Mouse (Mus musculus): ENCODE data around the gene Ksr1. TPM values are rescaled to one million over a fixed set of nuclear protein-coding genes. Genes with fewer than 3 reads are reported as not detected.

The Ksr1 gene
- total and polyA plus RNA-seq, 3 experiments, result 22.5 to 73.1 (median 61.2) TPM

DNA sequence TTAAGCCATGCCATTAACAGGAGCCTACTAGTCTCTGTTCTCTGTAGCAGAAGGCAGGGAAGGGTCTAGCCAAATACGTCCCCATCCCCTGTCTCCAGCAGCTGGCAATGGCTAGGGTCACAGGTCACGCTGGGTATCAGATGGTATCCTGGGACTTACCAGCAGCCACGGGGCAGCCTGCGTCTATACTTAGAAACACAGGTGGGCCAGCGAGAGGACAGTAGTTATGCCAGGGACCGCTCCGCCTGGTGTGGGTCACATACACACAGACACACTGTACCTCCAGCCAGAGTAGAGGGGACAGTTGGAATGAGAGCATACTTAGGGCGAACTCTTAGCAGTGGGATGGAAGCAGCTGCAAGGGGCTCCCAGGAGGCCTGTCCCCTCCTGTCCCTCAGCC, 91.0 kb downstream of the Ksr1 start:
- peaks cover 48 to 80% of the 10 kb centered on the region in 2 experiments for H3K4me1 ChIP-seq (ENCODE audit: control insufficient read depth in 1 of 2, insufficient read depth in 2 of 2)
- peak overlapping the region in 1 of 3 experiments; percentile 2 for H3K4me3 ChIP-seq (replicated peaks in 1 of 3; ENCODE audit: low read depth in 2 of 3, low read length in 2 of 3, poor library complexity in 1 of 3)
- H3K9me3 ChIP-seq (replicated peaks; ENCODE audit: low read length), result peaks cover 3% of the 10 kb centered on the region
- no peaks in the 10 kb centered on the region for H3K27me3 ChIP-seq (replicated peaks)
- H3K4me2 ChIP-seq (ENCODE audit: insufficient read depth, low read depth, poor library complexity, severe bottlenecking), result no peak overlapping the region
- TF ChIP-seq RCOR1 (conservative IDR thresholded peaks at IDR 0.05; ENCODE audit: low read depth, low read length), result no peak
- peak; percentile 68; the same call in 1 of the 2 replicates for TF ChIP-seq MEF2A (IDR thresholded peaks at IDR 0.05; ENCODE audit: borderline replicate concordance, low read depth, low read length)
- no peak for TF ChIP-seq MAX (IDR thresholded peaks at IDR 0.05; ENCODE audit: low read length)
- TF ChIP-seq JUN (IDR thresholded peaks at IDR 0.05; ENCODE audit: insufficient read depth, low read depth, low read length), result no peak
- TF ChIP-seq MAZ (IDR thresholded peaks at IDR 0.05; ENCODE audit: low read depth, low read length), result no peak
- no peak for TF ChIP-seq BHLHE40 (IDR thresholded peaks at IDR 0.05; ENCODE audit: low read depth, low read length)
- peak; percentile 34; the same call in 1 of the 2 replicates for TF ChIP-seq TCF12 (IDR thresholded peaks at IDR 0.05; ENCODE audit: low read depth, low read length)
- dilution Hi-C loops (cut with MboI; ENCODE audit: extremely low pct_ligation_motif_present, extremely low pct_unique_long_range_greater_than_20kb, low sequenced_read_pairs) (no loop called here), in situ Hi-C loops (cut with MboI; ENCODE audit: low pct_ligation_motif_present, low pct_unique_long_range_greater_than_20kb, low sequenced_read_pairs) (no loop called here)
- peaks cover 54% of the 10 kb centered on the region for H3K79me2 ChIP-seq (replicated peaks; ENCODE audit: control insufficient read depth, extremely low read depth, insufficient read depth, poor library complexity, severe bottlenecking)
- no peak overlapping the region for H3K9ac ChIP-seq (ENCODE audit: insufficient read depth, low read depth)
- no peak for DNase-seq (ENCODE audit: extremely low read depth)
- H3K36me3 ChIP-seq (replicated peaks in 1 of 2; ENCODE audit: control insufficient read depth in 1 of 2, insufficient read depth in 1 of 2, low read length in 1 of 2), result peaks cover 38 to 81% of the 10 kb centered on the region in 2 experiments
- peak overlapping the region; percentile 20; the same call in 1 of the 2 replicates for H3K27ac ChIP-seq (ENCODE audit: insufficient read depth, low read depth)

DNA sequence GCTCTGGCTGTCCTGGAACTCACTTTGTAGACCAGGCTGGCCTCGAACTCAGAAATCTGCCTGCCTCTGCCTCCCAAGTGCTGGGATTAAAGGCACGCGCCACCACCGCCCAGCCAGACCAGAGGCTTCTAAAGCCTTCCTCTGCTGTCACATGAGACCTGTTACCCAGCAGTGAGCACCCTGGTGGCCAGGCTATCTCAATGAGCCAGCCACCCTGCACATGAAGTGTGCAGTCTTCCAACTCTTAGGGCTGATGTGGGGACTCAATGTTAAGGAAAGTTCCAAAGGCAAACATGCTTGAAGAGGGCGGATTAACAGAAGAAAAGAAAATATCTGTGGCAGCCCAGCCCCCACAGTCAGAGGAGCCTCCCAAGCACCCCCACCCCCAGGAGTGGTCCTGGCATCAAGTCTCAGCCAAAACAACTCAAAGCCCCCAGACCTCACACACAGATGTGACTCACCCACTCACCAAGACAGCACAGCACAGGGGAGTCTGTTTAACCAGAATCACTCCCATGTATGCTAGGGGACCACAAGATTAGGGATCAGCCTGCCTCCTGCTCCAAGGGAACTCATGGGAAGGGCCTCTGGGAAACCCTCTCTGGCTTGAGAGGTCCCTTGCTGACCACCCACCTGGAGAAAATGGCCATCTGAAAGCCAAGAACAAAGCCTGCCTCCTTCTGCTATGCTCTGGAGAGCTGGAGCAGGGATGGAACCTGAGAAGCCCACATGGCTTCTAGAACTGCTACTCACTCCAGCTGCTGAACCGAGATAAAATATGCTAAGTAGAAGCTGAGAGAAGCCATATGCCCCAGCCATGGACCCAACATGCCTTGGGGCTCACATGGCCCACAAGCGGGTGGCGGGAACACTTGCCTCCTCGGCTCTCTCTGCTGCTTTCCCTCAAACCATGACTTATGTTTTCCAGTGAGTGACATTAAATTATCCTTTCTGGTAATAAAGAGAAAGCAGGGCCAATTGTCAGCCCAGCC, 91.8 kb downstream of the Ksr1 start:
- Histone ChIP-seq H3K9ac (ENCODE audit: insufficient read depth, low read depth) (no peak overlapping the region), H3K4me1 (ENCODE audit: control insufficient read depth in 1 of 2, insufficient read depth in 2 of 2) (peaks cover 42 to 73% of the 10 kb centered on the region in 2 experiments), H3K4me2 (ENCODE audit: insufficient read depth, low read depth, poor library complexity, severe bottlenecking) (no peak overlapping the region), H3K27me3 (replicated peaks) (no peaks in the 10 kb centered on the region), H3K4me3 (replicated peaks in 1 of 3; ENCODE audit: low read depth in 2 of 3, low read length in 2 of 3, poor library complexity in 1 of 3) (no peak overlapping the region), H3K27ac (ENCODE audit: insufficient read depth, low read depth) (no peak overlapping the region), H3K36me3 (replicated peaks in 1 of 2; ENCODE audit: control insufficient read depth in 1 of 2, insufficient read depth in 1 of 2, low read length in 1 of 2) (peaks cover 42 to 83% of the 10 kb centered on the region in 2 experiments), H3K9me3 (replicated peaks; ENCODE audit: low read length) (peaks cover 8% of the 10 kb centered on the region), H3K79me2 (replicated peaks; ENCODE audit: control insufficient read depth, extremely low read depth, insufficient read depth, poor library complexity, severe bottlenecking) (peaks cover 54% of the 10 kb centered on the region)
- dilution Hi-C loops (cut with MboI; ENCODE audit: extremely low pct_ligation_motif_present, extremely low pct_unique_long_range_greater_than_20kb, low sequenced_read_pairs) (no loop called here), in situ Hi-C loops (cut with MboI; ENCODE audit: low pct_ligation_motif_present, low pct_unique_long_range_greater_than_20kb, low sequenced_read_pairs) (no loop called here)
- no peak for TF ChIP-seq RAD21 (IDR thresholded peaks at IDR 0.05; ENCODE audit: low read depth, low read length)
- TF ChIP-seq IRF4 (IDR thresholded peaks at IDR 0.05; ENCODE audit: low read depth, low read length), result no peak
- TF ChIP-seq SIN3A (IDR thresholded peaks at IDR 0.05; ENCODE audit: low read length), result no peak
- TF ChIP-seq NRF1 (IDR thresholded peaks at IDR 0.05; ENCODE audit: low read depth, low read length), result no peak
- no peak for TF ChIP-seq SMC3 (IDR thresholded peaks at IDR 0.05; ENCODE audit: low read depth, low read length)
- peak; percentile 82 for TF ChIP-seq MAX (IDR thresholded peaks at IDR 0.05; ENCODE audit: low read length)
- no peak for TF ChIP-seq MAZ (IDR thresholded peaks at IDR 0.05; ENCODE audit: low read depth, low read length)
- TF ChIP-seq MXI1 (IDR thresholded peaks at IDR 0.05; ENCODE audit: low read depth, low read length), result no peak
- no peak for TF ChIP-seq CHD1 (IDR thresholded peaks at IDR 0.05; ENCODE audit: low read depth, low read length)
- TF ChIP-seq MYC (IDR thresholded peaks at IDR 0.05; ENCODE audit: low read depth, low read length), result peak; percentile 49; the same call in 1 of the 2 replicates
- no peak for TF ChIP-seq TBP (conservative IDR thresholded peaks at IDR 0.05; ENCODE audit: low read depth, low read length)
- no peak for TF ChIP-seq BHLHE40 (IDR thresholded peaks at IDR 0.05; ENCODE audit: low read depth, low read length)
- 0 out of 2 replicates have a peak, but pooled peaks have one; percentile 15 for TF ChIP-seq CHD2 (IDR thresholded peaks at IDR 0.05; ENCODE audit: low read length)
- TF ChIP-seq KAT2A (IDR thresholded peaks at IDR 0.05; ENCODE audit: insufficient replicate concordance, low read length), result no peak
- TF ChIP-seq HCFC1 (IDR thresholded peaks at IDR 0.05; ENCODE audit: low read depth, low read length), result 0 out of 2 replicates have a peak, but pooled peaks have one; percentile 13
- TF ChIP-seq ETS1 (conservative IDR thresholded peaks at IDR 0.05; ENCODE audit: low read depth, low read length), result peak; percentile 25; the same call in 1 of the 2 replicates
- no peak for DNase-seq (ENCODE audit: extremely low read depth)
